Mouse (Mus musculus) granulocyte monocyte progenitor cell, adult 5-6 weeks (primary cell): ENCODE measurements around the gene Tpsb2. TPM values are rescaled to one million over a fixed set of nuclear protein-coding genes. Genes with fewer than 3 reads are reported as not detected.

Experiments used
- ATAC-seq: replicated peaks from 2 replicates; pipeline ENCODE4 v1.8.0; 2016; ENCODE audit warnings: mild to moderate bottlenecking, moderate TSS enrichment, inconsistent platforms; ENCODE audit not compliant: poor library complexity, severe bottlenecking
- total RNA-seq, 2 experiments: library from RNA; stranded (forward) in 1 of 2; stranded (reverse) in 1 of 2; fragments of 200-712, 200-1000 nt in 1 of 2; fragments of >200 nt in 1 of 2; fragmentation: Nextera tagmentation in 1 of 2; gene quantifications; 2 replicates each; pipeline ENCODE4 v1.2.3; 2014 to 2017

Gene Tpsb2
- not detected in 2 replicates for total RNA-seq (2014; fragmentation: Nextera tagmentation)
- total RNA-seq (2017): not detected in 2 replicates

DNA sequence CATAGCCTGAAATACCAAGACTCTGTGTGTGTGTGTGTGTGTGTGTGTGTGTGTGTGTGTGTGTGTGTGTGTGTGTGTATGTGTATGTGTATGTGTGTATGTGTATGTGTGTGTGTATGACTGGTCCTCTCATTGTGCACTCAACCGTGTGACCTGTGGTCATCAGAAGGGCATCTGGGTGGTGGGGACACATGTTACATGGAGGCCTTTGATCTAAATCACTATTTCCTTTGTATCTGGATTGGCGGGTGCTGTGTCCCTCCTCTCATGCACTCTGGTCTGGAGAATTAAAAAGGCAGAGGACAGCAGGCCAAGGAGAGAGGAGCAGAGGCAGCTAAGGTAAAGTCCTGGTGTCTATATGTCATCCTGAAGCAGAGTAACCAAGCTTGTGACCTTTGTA lies at the start of gene Tpsb2:
TSS of gene Tpsb2 (plus strand) at position 301 of the 400 bp plus-strand sequence.
- ATAC-seq: no peak

DNA sequence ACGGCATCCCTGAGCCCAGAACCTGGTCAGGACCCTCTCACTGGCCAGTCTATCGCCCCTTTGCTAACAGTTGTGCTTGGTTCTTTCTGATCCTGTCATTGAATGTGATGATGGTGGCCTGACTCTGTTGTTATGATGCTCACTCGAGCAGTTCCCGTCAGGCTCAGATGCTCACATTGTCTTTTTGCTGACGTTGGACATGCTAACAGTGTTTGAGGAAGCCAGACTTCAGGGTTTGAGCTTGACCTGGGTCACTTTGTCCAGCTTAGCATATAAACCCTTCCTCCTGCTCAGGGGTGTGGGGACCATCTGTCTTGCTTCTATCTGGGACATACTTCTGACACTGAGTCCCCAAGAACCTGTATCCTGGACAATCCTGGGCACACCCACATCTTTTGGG lies 47.8 kb upstream of the Tpsb2 start, which contains the start of gene Prss29:
TSS of gene Prss29 (plus strand) at position 301 of the 400 bp plus-strand sequence.
- ATAC-seq: no peak

DNA sequence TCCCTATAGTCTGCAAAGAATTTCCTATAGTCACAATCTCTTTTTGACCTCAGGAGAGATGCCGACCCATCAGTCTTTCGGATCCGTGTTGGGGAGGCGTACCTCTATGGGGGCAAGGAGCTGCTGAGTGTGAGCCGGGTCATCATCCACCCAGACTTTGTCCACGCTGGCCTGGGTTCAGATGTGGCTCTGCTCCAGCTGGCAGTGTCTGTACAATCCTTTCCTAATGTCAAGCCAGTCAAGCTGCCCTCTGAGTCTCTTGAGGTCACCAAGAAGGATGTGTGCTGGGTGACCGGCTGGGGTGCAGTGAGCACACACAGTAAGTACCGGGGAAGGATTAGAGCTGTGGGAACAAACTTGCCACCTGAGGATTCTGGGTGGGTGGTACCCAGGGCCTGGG lies 45.3 kb upstream of the Tpsb2 start:
- ATAC-seq: no peak

DNA sequence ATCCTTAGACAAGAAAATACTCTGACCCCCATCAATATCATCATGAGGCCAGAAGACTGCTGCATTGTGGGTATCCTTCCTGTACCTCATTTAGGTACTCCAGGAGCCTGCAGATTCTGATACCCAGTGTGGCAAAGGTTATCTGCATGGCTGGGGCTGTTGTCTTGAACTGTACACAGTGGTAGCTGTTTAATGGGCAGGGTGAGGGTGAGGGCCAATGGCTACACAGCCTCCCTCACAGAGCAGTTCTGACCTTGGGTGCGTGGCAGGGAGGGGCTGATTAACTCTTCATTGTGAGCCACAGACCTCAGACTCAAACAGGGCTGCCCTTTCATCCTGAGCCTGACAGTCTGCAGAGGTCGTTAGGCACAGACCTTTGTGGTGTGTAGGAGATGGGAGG lies 43.2 kb upstream of the Tpsb2 start:
- ATAC-seq: no peak

DNA sequence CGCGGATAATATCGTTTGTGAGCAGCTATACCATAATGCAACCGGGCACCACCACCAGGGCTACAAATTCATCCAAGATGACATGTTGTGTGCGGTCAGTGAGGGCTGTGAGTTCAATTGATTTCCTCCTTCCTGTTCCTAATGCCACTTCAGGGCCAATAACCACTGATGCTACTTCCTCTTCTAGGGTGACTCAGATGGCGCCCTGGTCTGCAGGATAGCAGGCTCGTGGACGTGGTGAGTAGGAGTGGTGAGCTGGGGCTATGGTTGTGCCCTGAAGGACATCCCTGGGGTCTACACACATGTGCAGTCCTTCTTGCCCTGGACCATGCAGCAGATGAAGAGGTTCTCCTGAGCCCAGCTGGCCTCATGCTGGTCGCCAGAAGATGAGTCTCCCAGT lies 33.8 kb upstream of the Tpsb2 start:
- peak; percentile 90 for ATAC-seq

DNA sequence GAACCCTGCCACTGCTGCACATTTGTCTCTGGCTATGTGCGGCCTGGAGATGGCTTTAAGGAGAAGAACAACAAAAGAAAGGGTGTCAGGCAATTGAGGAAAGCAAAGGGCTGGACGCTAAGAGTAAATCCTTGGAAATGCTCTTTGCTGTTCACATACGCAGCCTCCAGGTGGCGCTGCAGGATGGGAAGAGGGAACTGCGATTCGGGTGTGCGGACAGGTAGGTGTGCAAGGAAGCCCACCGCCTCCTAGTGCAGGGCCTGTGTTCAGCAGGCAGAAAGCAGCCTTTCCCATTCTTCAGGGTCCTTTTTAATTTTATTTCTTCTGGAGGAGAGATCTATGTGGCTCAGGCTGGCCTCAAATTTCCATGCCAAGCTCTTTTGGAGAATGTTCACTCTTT lies 32.2 kb upstream of the Tpsb2 start:
- ATAC-seq: peak; percentile 41; the same call in 1 of the 2 replicates

DNA sequence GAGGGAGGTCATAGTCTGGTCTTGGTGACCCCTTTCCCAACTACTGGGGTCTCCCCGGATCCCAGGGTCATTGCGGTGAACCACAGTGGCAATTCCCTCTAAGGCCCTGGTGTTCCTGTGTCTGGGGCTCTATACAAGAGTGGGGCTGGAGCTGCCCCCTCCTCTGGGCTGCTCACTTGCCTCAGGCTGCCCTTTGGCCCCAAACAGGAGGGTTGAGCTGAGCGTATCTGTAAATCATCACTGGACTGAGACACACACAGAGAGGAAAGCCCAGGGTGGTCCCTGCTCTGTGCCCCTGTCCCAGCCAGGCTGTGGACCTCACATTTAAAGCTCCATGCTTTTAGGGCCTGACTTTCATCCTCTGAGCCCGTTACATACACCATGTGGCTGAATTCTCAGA lies 27.9 kb upstream of the Tpsb2 start:
- no peak for ATAC-seq

DNA sequence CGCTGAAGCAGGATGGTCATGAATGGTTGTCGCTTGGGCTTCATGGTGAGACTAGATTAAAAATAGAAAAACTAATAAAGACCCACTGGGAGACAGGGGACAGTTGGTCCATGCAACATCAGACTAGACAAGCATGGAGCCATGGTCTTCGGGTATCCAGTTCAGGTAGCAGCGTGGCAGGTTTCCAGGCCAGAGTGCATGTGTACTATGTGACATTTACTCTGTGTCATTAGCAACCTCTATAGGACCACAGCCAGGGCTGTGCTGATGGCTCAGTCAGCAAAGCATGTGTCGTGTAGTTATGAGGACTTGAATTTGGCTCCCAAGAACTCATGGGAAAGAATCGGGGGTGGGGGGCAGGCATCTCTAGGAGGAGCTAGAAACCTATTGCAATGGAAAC lies 26.1 kb upstream of the Tpsb2 start:
- ATAC-seq: no peak

DNA sequence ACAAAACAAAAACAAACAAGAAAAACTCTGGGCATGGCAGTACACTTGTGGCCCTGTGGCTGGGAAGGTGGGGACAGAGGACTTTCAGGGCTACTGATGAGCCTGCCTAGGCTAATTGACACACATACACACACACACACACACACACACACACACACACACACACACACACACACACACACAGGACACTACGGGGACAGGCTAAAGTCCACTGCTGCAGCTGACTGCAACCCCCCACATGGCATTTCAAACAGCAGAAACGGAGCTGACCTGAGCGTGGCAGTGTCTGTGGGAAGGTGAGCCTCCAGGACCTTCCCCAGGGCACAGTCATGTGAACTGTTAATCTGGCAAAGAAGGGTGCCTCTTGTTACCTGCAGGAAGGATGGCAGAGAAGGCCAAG lies 24.6 kb upstream of the Tpsb2 start:
- no peak for ATAC-seq

DNA sequence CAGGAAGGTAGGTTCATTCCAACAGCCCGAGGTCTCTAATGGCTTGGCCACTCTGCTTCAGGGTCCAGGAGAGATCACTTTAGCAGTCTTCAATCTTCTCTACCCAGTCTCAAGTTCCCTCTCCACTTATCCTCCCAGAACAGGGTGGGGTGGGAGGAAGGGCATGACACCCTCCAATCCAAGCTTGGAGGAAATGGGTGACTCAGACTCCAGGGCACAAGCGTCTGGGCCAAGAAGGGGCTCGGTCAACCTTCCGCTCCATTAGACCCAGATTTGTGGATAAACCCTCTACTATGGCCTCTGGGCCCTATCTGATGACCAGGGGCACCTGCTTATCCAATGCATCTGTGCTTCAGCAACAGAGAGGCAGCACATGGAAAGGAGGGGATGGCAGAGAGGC lies 20.6 kb upstream of the Tpsb2 start, which contains the start of gene Tpsab1:
TSS of gene Tpsab1 (minus strand) at position 101 of the 400 bp plus-strand sequence.
- ATAC-seq: no peak

DNA sequence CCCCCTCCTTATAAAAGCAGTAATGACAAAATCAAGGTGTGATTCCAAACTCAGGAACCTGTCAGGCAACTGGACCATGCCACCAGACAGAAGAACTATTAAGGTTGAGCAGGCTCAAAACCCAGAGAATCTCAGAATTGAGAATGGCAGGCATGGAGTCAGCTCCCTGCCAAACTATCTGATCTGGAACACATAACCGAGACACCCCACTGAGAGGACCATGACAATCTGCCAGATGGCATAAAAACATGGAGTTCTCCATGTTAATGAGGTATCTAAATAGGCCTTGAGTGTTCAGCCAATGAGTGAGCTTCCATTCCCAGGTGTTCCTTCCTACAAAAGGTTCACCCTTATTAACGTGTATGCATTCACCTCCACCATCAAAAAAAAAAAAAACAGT lies 4.8 kb upstream of the Tpsb2 start:
- no peak for ATAC-seq

DNA sequence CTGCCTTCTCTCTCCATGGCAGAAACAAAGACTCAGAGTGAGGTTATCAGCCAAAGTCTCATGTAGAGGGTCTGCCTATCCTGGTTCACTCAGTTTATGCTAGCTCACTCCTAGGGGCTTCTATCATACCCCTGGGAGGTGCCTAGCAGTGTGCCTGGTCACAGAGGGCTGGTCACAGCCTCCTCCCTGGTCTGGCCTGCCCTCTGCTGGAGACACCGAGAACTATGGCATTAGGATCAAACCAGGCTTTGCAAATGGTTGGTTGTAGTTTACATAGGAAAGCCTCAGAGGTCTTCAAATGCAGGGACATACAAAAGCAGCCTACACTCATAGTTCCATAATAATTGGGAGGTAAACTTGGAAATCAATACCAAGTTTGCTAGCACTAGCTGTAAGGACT lies 2.4 kb upstream of the Tpsb2 start:
- peak; percentile 62; the same call in 1 of the 2 replicates for ATAC-seq

DNA sequence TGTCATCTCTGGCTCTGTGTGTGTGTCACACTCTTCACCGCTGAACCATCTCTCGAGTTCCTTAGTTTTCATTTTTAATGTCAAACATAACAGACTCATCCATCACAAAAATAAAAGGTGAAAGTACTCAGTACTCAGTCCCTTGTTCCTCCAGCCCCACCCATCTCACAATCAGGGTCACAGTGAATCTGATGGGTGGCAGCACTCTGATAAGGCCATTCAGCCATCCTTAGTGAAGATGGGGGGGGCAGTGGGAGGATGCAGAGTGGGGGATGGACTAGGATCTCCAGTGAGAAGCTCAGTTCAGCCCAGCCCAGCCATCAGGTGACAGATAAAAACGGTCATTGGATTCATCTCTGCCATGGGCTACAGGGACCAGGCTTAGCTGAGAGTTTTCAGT lies 2.9 kb downstream of the Tpsb2 start, which contains the start of gene Tpsg1:
TSS of gene Tpsg1 (plus strand) at position 301 of the 400 bp plus-strand sequence.
- no peak for ATAC-seq

DNA sequence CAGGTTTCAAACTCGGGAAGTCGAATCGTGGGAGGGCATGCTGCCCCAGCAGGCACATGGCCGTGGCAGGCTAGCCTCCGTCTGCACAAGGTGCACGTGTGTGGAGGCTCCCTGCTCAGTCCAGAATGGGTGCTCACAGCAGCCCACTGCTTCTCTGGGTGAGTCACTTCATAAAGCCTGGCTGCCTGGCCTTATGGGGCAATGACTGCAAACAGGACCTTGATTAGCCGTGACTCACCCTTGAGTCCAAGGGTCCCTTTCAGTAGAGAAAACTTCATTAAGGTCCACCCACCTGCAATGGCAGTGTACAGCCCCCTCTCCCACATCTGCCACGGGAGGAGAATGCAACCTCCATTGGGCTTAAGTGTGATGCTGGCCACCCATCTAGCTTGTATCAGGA lies 6.4 kb downstream of the Tpsb2 start:
- no peak for ATAC-seq

DNA sequence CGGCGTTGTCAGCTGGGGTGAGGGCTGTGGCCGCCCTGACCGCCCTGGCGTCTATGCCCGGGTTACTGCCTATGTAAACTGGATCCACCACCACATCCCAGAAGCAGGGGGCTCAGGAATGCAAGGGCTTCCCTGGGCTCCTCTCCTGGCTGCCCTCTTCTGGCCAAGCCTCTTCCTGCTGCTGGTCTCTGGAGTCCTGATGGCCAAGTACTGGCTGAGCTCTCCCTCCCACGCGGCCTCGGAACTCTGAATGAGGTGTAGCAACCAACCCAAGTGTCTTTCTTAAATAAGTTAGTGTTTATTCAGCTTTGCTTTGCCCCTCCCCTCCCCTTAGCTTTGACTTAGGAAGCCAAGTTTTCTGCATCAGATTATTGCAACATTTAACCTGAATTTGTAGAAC lies 7.9 kb downstream of the Tpsb2 start:
- ATAC-seq: no peak

DNA sequence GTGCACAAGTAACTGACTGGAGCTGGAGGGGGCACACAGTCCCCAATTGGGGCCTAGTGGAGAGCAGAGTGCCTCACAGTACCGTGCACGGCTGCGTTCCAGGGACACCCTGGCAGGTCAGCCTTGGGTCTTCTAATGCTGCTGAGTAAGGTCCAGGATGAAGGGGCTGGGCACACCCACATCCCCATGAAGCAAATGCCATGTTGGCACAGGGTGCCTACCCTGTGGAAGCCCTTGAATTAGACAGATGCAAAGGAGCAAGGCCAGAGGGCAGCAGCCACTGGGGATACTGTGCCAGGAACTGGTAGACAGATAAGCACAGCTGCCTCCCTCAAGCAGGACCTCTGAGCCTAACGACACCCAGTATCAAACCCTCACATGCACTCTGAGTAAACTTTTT lies 28.4 kb downstream of the Tpsb2 start:
- no peak for ATAC-seq

DNA sequence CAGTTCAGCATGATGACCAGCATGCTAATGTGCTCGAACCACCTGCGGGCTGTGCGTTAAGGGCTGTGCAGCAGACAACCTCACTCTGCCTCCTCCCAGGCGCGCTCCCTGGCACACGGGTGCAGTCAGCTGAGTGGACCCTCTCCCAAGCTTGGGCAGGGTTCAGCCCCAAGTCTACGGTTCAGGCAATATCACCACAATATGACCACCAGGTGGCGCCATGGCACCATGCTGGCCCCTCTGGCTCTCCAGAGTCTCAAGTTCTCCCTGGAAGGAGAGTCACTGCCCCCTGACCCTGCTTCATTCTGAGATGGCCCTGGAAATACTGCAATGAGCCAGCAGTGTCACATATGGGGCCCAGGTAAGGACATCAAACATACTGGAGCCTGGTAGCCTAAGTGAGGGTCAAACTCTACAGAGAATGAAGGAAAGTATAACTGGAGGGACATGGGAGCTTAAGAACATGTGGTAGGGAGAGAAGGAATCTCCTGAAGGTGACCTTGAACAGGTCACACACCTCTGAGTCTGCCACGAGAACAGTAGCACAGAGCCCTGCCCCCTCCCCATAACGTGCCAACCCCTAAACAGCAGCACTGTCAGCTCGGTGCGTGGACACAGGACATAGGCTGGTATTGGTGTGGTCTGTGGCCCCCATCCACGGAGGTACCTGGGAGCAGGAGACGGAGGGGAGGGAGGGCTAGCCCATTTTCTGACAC lies 31.9 kb downstream of the Tpsb2 start:
- ATAC-seq: peak; percentile 59

DNA sequence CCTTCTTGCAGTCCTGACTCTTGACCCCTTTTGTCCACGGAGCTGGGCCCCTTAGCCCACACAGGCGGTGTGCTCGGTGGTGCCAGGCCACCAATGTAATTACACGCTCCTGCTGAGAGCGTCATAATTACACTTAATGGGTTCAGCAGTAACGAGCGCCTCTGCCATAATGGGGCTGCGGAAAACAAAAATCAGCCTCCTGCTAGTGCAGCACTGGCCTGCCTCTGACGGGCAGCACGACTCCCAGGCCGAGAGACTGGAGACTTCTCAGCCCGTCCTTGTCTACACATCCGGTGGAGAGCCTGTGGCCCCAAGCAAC lies 32.4 kb downstream of the Tpsb2 start:
- no peak for ATAC-seq

DNA sequence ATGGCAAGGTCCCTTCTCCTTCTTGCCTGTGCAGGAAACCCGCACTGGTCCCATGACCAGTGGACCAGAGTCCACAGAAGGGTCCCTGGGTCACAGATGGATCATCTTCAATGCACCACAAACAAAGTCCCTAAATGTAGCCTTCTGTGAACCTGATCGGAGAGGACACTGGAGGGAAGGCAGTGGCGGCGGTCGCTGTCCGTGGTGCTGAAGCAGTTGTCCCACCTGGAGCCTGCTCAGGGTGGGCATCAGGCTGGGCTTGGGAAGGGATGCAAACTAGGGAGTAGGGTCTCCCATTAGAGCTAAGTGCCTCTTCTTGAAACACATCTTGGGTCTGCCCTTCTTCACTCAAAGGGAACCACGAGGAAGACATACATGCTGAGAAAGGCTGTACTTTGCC lies 34.3 kb downstream of the Tpsb2 start:
- no peak; the same call in 1 of the 2 replicates for ATAC-seq

DNA sequence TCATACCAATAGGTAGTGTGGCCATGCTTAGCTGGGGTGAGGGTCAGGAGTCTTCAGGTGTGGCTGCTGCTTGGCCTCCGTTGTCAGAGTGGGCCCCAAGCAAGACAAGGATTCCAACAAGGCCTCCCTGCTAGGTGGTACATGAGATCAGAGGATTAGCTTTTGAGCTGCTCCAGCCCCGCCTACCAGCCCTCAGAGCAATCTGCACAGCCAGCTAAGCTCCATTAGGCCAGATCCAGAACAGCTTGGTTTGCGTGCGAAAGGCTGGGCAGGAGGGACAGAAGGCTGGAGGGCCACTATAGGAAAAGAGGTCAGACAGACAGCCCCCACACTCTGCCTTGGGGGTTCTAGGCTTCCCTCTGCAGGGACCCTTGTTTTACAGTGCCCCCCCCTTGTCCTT lies 35.4 kb downstream of the Tpsb2 start:
- ATAC-seq: no peak

DNA sequence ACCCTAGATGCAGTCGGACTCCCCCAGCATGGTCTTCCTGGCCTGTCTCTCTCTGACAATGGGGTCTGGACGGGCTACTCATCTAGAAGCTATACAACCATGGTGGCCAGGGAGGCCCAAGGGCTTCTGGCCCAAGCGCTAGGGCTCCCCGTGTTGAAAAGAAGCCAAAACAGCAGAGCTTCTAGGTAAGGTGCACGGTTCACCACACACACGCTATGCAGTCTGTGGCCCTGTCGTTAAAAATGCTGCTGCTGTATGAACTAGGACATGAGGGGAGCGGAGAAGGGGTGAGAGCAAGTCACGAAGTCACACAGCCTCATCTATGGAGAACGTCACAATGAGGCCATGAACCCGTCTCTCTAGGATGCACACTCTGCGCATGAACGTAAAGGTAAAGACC lies 36.1 kb downstream of the Tpsb2 start:
- ATAC-seq: no peak

DNA sequence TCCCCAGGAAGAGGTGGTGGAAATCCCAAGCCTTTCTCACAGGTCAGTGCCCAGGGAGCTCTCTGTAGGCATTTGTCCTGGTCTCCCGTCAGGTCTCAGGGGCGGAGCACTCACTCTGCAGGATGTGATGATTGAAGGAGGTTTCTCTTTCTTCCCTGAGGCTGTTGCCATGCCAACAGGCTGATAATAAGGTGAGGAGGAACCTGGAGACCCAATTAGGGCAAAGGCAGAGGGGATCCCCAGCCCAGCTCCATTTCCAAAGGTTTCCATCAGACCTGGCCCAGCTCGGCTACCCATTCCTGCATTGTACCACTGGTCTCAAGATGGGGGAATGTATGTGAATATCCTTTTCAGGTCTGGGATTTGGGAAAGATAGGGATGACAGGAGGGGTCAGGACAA lies 38.1 kb downstream of the Tpsb2 start:
- ATAC-seq: no peak
